Mouse (Mus musculus) brain, adult 2 months (tissue): Measurements from ENCODE around the gene Gpsm1.

Experiments
- DNase-seq: peaks from one replicate; pipeline ENCODE4 v3.0.0; 2011; ENCODE audit warnings: low read depth, low spot score

The Gpsm1 gene

DNA sequence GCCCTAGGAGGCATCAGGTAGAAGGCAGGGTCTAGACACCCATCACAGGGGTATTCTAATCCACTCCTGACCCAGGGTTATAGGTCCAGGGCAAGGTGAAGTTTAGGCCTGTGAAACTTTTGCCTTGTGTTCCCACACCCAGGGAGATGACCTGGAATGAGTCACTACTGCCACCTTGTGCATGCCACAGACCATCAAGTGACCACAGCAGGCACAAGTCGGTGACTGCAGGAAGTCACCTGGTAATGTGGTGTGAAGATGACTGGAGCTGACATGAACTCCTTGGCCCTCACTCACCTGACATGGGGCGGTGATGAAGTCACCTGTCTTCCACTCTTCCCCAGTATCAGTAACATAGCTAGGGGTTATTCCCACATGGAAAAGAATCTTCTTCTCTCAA, 2.5 kb upstream of the Gpsm1 start:
- DNase-seq, result peak; percentile 68

GRCm38 (mm10) chr2:26313394-26313793, 1.9 kb upstream of the Gpsm1 start:
- no peak for DNase-seq

DNA sequence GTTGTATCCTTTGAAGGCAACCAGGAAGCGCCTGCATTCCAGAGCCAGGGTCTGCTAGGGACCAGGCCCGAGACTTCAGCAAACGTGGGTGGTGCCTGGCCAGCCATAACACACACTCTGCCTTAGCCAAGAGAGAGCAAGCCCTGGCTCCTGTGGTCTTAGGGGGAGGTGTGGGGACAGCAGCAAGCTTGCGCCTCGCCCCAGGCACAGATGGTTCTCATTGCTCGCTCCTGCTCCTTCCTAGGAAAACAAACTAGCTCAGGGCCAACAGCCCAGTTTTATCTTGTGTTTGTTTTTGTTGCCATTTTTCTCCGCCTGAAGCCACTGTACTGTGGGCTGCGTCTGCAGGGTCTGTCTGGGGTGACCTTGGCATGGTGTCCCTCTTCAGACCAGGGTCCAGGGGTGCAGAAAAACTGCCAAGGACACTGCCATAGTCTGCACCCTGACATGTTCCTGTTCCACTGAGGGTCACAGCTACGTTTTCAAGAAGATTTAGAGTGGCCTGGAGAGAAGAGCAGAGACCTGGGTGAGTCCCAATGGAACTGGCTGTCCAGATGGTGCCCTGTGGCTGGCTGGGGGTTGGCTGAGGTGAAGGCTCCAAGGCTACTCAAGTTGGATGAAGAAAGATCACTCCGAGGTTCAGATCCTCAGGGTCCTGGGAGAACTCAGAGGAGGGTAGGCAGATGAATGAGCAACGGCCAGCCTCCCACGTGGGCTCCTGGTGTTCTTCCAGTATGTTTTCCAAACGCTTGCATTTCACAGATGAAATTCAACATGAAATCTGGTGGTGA, 839 bp upstream of the Gpsm1 start:
- DNase-seq, result peak; percentile 98

GRCm38 (mm10) chr2:26315925-26316311, 603 bp downstream of the Gpsm1 start:
- DNase-seq, result peak; percentile 88

- DNase-seq, result peak; percentile 78
Observed at GRCm38 (mm10) chr2:26316576-26317246, 1.4 kb downstream of the Gpsm1 start.

DNA sequence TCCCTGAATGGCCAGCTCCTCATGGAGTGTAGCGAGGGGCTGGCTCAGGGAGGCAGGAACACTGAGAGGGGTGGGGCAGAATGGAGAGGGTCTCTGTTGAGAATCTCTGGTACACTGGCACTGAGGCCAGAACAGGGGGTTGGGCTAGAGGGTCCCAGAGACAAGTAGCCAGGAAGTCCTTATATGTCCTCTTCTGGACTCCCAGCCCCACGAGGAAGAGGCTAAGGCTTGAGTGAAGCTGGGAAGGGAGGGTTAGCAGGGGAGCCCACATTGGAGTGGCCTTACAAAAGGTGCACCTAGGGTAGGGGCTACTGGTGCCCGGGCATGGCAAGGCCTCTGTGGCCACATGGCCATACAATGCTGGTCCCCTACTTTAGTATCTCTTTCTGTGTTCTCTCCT, 2.1 kb downstream of the Gpsm1 start:
- DNase-seq, result no peak

- DNase-seq, result no peak
Observed at GRCm38 (mm10) chr2:26317991-26318672, 2.8 kb downstream of the Gpsm1 start.

DNA sequence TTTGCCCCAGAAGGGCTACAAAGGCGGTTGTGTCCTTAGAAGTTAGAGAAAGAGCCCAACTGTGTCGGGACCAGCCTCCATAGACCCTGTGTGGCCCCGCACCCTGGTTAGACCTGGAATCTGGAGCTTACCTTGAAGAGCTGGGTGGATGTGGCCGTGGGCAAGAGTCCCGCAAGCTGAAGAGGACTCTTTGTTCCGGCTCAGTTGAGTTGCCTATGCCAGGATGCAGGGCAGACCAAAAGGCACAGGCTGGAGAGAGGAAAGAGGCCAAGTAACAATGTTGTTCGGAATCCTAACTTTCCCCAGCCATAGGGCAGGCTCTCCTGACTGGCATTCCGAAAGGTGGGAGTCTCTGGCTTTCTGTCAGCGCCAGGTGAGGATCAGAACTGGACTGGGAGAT, 3.8 kb downstream of the Gpsm1 start:
- DNase-seq, result peak; percentile 67

DNA sequence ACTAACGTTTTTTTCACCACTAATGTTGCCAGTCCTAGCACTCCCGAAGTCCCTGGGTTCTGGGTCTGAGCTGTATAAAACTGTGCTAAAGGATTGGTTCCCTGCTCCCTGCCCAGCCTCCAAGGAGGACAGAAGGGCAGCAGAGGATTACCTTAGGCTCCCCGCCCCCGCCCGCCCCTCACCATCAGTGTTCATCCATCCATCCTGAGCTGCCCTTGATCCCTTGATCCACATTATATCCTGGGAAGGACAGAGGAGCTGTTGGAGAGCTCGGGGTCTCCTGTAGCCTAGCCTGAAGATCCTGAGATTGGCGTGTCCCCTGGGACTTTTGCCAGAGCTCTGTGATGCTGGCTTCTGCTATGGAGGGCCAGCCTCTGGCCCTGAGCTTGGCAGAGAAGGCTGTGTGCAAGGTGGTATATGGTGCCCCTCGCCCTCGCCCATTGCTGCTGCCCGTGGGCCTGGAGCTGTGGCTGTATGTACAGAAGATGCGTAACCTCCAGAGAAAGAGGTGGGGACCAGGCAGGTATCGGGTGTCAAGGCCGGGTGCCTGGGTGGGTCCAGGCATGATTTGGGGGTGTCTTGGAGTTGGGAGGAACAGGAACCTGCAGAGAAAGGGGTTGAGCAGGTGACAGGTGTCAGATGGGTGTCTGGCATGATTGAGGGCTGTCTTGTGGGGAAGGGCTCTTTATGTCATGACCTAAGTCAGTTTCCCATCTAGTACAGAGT, 4.4 kb downstream of the Gpsm1 start:
- no peak for DNase-seq

DNA sequence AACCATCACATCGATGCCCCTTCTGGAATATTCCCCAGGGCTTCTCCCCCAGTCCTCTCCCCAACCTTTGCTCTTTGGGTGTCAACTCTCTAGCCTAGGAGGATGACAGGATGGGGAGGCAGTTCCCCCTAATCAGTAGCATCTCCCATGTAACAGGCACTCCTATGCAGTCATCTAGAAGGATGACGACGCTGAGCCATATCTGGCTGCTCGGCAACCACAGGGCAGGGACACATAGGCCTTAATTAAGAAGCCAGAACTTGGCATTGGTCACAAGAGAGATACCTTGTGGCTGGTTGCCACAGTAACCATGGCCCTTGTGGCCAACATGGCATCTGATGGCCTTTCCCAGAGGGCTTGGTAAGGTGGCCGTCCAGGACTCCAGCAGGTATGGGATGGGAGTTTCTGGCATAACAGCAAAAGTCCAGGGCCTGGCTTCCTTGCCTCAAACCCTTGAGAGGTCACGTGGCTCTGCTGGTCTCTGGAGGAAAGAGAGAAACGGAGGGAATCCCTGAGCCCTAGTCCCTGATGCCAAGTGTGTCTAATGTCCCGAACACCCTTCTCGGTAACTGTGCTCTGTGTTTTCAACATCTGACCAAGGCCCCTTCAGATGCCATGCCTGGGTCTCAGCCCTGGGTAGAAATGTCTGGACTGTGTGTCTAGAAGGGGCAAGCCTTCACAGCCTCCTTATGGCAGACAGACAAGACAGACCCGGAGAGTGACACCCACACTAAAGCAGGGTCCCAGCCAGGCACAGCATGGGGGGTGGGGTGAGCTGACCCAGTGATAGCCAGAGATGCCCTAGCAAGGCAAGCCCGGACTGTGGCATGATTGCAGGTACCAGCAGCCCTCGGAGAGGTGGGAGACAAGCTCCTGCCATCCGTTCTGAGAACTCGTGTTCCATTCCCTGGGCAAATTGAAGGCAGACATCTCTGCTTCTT, 5.2 kb downstream of the Gpsm1 start:
- DNase-seq, result peak; percentile 69

DNA sequence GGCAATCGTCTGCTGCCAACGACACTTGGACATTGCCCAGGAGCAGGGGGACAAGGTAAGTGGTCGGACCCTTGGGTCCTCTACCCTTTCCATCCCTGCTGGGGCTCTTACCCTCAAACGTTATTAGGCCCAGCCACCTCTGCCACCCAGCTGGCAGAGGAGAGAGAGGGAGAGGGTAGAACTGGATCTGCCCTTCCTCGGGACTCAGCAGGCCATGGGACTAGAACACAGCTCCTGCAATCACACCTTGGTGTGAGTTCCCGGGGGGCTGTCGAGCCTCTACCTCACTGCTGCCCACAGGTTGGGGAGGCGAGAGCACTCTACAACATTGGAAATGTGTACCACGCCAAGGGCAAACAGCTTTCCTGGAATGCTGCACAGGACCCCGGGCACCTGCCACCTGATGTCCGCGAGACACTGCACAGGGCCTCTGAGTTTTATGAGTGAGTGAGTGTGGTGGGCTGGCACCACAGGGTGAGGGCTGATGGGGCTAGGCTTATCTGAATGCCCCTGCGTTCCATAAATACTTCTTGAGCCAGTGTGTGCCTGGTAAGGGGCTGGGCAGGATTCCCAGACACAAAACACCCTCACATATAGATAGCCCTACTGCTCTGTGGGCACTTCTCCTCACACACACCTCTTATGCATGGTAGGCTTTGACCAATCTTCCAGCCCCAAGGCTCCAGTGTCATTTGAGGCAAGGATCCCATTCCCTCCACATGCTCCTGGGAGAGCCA, 8.4 kb downstream of the Gpsm1 start:
- DNase-seq, result no peak

- DNase-seq, result peak; percentile 88
Observed at GRCm38 (mm10) chr2:26324917-26325316, 9.6 kb downstream of the Gpsm1 start.

DNA sequence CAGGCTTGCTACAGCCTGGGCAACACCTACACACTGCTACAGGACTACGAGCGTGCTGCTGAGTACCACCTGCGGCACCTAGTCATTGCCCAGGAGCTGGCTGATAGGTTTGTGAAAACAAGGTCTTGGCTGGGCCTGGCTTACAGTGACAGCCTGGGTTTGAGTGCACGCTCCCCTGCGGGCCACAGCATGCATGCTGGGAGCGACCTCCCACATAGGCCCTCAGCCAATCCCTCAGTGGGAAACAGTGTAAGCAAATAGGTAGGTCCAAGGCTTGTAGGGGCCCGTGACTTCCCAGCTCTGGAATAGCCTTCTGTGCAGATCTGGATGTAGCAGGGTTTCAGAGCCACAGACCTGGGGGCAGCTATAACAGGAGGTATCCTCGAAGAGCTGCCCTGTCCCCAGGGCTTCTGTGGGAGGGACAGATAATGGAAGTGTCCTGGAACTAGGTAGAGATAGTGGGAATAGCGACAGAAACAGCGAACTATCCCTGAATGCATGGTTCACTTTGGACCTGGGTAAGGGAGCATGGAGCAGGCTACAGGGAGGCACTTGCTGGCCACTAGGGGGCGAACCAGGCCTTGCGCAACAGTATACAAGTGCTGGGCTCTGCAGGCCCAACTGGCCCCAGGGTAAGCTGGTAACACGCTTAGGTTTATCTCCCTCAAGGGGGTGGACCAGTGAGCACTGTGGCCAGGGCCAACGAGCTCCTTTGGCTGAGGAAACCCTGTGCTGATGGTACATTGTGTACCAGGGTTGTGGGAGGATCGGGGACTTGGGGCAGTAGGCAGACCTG, 10.3 kb downstream of the Gpsm1 start:
- DNase-seq, result peak; percentile 94

GRCm38 (mm10) chr2:26327852-26328251, 12.5 kb downstream of the Gpsm1 start:
- DNase-seq, result no peak

DNA sequence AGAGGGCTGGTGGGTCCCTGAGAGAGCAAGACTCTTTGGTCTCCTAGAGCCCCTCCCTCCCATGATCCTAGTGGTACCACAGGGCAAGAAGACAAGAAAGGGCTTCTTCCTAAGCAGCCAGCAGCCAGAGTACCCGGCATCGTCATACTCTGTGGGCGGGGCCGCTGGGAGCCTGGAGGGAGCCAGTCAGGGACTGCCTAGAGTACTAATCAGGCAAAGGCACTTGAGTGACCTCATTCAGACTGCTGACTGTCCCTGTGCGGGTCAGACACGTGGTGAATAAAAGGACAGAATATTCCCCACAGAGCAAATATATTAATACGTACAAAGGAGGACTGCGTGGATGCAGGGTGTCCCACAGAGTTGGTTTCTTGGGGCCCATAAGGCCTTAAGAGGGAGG, 14.1 kb downstream of the Gpsm1 start:
- peak; percentile 88 for DNase-seq

- DNase-seq, result peak; percentile 61
Observed at GRCm38 (mm10) chr2:26330056-26330468, 14.7 kb downstream of the Gpsm1 start.

- DNase-seq, result peak; percentile 68
Observed at GRCm38 (mm10) chr2:26330702-26331101, 15.4 kb downstream of the Gpsm1 start.

DNA sequence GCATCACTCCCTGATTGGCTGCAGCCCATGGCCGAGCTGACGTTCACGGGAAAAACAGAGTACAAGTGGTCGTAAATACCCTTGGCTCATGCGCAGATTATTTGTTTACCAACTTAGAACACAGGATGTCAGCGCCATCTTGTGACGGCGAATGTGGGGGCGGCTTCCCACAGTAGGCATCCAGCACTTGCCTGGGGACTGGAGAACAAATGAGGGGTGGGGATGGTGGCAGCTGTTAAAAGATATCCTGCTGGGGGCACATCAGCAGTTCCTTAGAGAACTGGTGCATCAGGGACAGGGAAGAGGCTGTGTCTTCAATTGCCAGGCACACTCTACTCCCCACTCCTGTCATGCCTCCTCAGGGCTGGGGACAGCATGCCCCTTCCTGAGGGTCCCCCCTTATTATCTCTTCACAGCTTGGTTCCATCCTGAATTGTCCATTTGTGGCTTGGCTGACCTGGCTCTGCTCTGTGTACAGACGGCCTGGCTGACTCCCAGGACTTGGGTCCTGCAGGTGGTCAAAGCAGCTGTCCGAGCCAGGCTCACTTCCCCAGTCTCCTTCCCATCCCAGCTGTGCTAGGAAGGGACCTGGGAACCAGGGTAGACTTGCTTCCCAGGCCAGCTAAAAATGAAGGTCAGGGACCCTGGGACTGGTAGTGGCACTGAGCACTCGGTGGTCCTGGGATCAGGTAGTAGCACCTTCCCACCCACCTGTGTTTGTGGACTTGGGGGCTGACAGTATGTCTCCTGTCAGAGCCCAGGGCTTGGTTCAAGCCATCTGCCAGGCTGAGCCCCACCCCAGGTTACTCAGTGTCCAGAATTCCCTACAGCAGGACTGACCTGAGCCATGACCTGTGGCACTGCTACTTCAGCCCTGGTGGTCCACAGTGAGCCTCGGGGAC, 23.2 kb downstream of the Gpsm1 start:
- peak; percentile 79 for DNase-seq
